Mouse (Mus musculus): ENCODE data around the gene Eogt.

Gene Eogt

GRCm38 (mm10) chr6:97148383-97149251 is at the start of gene Eogt:
Gene Eogt (minus strand): TSS chr6:97149182.
- DNase-seq, result peak; percentile 73

DNA sequence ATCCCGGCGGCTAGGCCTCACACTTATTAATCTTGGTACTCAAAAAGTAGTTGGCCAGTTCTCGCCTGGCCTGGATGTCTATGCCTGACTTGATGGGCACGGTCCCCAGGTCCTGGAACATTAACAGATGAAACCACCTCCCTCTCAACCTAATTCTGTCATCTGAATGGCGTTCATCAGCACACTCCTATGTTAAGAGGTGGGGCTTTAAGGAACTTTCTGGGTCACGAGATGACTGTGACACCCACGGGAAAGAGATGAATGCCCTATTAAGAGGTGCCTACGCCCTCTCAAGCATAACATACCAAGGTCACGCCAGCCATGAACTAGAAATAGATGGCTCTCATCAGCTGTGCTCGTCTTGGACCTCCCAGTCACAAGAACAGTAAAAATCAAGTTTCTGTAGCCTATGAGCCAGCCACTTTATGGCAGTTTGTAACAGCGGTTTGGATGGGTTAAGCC is 30.4 kb upstream of the Eogt start:
- DNase-seq, result no peak

GRCm38 (mm10) chr6:97178491-97179366 is 29.7 kb upstream of the Eogt start, which contains the start of gene Tmf1:
Gene Tmf1 (minus strand): TSS chr6:97179122.
- DNase-seq, result peak; percentile 96

- DNase-seq, result no peak
Observed at GRCm38 (mm10) chr6:97175716-97176115, 26.7 kb upstream of the Eogt start.

DNA sequence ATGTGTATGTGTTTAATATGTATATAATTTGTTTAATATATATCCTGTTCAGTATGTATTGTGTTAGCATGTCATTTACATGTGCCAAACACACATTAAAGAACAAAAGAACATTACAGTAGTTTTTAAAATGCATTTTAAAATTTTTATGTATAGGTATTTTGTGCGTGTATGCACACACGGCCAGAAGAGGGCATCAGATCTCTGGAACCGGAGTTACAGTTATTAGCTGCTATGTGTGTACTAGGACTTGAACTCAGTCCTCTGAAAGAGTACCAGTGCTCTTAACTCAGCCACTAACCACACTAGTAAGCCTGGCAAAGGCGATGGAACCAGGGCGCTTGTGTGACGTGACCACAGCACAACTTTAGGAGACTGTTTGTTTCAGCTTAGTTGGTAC is 1.2 kb upstream of the Eogt start:
- DNase-seq, result no peak

DNA sequence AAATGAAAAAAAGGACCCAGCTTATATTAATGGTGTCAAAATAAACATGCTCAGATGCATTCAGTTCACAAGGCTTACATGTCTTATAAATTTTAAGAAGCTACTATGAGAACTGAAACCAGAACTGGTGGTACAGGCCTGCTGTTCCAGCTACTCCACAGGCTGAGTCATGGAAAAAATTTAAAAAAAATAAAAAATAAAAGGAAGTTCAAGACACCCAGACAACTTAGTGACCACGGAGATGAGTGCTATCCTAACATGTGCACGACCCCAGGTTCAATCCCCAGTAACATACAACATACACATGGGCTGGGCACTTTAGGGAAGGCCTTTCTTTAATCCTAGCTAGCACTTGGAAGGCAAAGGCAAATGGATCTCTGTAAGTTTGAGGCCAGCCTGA is 739 bp upstream of the Eogt start:
- DNase-seq, result no peak

DNA sequence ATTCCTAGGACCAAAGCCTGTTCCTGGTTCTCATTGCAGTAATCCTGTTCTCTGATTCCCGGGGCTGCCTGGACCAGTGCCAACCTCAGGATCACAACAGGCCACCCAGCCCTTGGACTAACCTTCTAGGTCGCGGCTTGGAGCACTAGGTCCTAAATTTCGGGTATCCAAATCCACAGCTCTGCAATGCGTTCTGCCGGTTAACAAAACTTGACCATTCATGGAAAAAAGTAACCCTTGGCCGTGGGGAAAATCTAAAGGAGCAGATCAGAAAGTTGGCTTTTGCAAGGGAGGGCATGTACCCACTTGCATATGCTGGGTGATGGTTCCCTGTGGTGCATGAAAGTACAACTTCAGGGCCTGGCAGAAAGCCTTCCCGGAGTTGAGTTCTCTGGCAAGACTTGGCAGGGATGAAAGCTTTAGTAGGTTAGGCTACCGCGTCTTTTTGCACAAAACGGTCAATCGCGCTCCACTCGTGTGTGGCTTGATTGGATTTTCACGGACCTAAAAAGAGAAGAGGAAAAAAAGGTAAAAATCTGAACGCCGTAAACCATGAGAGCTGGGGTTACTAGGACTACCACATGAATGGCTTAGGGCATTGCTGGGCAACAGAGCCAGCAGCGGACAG is 1.1 kb downstream of the Eogt start:
- peak; percentile 63 for DNase-seq

DNA sequence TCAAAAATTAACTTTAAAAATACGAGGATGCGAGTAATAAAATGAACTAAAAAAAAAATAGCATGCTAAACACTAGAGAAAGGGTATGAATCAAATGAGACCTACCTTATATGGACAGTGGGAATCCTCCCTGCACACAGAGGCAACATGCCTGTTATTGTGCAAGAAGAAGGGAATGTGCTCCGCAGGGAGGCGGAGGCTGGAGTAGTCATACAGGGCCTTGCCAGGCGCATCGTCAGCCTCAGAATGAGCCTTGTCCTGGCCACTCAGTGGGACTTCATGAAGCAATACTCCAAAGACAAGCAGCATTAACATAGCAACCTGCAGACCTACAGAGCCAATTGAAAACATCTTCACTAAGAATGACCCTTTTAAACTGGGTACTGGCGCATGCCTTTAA is 3.8 kb downstream of the Eogt start:
- no peak for DNase-seq

DNA sequence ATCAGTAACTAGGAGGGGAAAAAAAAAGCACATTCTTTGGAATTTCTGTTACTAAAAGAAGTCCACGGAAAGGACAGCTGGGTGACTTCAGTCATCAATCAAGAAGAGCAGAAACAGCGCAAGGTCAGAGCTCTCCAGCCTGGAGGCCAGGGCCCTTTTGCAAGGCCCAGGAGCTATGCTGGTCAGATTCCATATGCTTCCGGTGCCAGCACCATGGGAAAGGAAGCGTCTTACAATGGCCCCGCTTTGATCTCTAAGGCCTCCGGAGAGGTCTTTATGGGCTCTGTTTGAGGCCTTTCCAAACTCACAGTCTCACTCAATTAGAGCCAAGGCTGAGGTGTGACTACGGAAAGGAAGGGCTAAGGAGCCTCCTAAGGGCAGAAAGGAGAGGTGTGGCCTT is 4.6 kb downstream of the Eogt start:
- no peak for DNase-seq

DNA sequence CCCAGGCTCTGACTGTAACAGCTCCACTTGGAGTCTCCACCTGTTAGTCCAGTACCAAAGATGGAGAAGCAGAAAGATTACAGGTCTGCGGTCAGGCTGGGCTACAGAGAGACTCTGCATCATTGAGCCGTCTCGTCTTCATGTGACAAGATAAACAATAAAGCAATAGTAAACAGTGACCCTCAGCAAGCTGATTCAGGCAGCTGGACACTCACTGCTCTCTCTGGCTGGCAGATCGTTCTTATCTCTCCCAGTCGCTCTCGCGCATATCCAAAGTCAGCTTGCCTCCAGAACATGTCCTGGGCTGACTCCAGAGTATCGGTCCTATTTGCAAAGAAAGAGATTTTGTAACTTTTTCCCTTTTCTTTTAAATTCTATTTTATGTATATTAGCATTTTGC is 6.4 kb downstream of the Eogt start:
- no peak for DNase-seq

DNA sequence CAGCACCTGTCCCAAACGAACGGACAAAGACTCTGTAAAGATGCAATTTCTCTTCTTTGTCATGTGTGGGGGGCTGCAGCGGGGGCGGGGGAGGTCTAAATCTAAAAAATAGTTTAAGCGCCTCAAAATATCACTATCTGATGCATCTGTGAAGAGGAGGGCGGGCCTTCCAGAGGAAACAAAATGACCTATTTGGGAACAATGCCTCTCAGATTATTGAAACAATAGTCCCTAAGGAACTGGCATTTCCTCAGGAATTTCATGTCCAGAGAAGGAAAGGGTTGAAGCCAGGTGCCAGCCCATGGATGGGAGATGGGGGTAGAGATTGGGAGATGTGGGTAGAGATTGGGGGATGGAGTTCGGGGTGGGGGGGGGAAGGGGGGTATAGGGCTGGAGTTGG is 7.2 kb downstream of the Eogt start:
- no peak for DNase-seq

DNA sequence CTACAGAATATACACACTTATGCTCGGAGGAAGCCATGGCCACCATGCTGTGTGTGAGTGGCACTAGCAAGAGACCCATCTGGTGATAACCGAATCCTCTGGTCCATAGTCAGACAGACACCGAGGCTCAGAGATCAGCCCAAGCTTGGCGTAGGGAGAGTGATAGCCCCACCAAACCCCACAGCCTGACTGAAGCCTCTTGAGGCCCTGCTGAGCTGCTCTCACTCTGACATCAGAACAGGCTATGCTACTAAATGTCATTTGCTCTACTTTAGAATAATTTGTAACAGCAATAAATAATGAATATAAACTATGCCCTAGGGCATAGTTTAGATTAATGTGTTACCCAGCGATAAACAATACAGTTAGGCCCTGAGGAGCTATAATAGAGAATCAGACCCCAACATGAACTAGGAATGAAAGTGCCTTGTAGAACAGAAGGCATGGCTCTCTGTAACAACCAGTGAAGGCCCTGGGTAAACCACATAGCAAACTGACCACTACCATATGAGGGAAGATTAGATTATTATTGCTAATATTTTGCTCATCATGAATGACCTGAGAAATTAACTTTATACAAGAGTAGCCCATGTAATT is 16.2 kb downstream of the Eogt start:
- no peak for DNase-seq

GRCm38 (mm10) chr6:97131808-97132207 is 17.2 kb downstream of the Eogt start:
- no peak for DNase-seq

GRCm38 (mm10) chr6:97130979-97131378 is 18.0 kb downstream of the Eogt start:
- DNase-seq, result no peak

GRCm38 (mm10) chr6:97124336-97125010 is 24.5 kb downstream of the Eogt start:
- DNase-seq, result no peak

- DNase-seq, result no peak
Observed at GRCm38 (mm10) chr6:97120922-97121321, 28.1 kb downstream of the Eogt start.

- DNase-seq, result no peak
Observed at GRCm38 (mm10) chr6:97118327-97118726, 30.7 kb downstream of the Eogt start.

DNA sequence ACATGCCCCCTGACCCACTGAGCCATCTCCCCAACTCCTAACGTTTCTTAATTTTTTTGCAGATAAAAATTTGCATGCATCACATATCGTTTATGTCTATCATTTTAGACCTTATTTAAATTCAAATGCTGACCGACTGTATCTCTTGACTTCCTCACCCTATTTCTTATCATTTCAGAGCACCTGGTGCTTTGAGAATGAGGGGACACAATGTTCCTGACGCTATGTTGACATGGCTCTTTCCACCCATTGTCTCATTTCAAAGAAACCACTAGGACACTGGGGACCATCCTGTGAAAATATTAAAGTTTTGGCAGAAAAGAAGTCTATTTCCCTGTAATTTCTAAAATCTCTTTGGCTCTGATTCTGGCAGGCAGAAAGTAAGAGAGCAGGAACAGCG is 32.1 kb downstream of the Eogt start:
- no peak for DNase-seq

DNA sequence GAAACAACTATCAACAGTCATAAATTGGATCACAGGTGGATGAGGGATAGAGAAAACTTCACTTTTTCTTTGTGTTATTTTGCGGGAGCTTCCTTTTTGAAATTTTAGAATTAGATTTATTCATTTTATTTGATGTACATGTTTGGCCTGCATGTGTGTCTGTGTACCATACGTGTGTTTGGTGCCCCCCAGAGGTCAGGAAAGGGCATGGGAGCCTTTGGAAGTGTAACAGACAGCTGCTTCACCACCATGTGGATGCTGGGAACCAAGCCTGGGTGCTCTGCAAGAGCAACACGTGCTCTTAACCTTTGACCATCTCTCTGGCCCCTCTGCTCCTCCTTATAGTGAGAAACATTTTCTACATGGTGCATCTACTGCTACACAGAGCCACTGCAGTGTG is 34.2 kb downstream of the Eogt start:
- DNase-seq, result no peak

DNA sequence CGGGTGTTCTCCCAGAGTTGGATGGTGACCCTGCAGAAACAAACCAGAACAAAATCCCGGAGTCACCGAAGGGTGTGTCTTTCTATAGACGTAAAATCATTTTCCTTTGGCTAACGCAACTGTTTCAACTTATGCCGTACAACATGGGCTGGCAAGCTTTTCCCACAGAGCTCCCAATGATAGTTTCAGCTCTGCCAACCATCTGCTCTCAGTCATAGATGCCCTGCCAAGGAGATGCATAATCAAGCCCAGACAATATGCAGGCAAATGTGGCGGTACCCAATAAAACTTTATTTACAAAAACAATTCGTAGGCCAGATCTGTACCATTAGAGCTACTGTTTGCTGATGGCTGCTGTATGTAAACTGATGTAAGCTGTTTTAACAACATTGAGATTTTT is 36.8 kb downstream of the Eogt start:
- DNase-seq, result no peak

GRCm38 (mm10) chr6:97106777-97107176 is 42.2 kb downstream of the Eogt start:
- DNase-seq, result peak; percentile 60

- DNase-seq, result no peak
Observed at GRCm38 (mm10) chr6:97106106-97106505, 42.9 kb downstream of the Eogt start.
